Mouse (Mus musculus) lung, adult 2 months (tissue): ENCODE measurements around the gene Tbcb.

Experiments used
- CTCF ChIP-seq: fragments of 200-500 bp; IDR thresholded peaks from 2 replicates; pipeline ENCODE4 v1.5.1; 2011; ENCODE audit warnings: mild to moderate bottlenecking, low read length, control low read depth; ENCODE audit not compliant: insufficient read depth
- POLR2A ChIP-seq: fragments of 200-500 bp; IDR thresholded peaks from 2 replicates; pipeline ENCODE4 v1.6.1; 2011; ENCODE audit warnings: low read depth, mild to moderate bottlenecking, control low read depth, low read length, borderline replicate concordance; ENCODE audit errors: extremely low read depth

DNA sequence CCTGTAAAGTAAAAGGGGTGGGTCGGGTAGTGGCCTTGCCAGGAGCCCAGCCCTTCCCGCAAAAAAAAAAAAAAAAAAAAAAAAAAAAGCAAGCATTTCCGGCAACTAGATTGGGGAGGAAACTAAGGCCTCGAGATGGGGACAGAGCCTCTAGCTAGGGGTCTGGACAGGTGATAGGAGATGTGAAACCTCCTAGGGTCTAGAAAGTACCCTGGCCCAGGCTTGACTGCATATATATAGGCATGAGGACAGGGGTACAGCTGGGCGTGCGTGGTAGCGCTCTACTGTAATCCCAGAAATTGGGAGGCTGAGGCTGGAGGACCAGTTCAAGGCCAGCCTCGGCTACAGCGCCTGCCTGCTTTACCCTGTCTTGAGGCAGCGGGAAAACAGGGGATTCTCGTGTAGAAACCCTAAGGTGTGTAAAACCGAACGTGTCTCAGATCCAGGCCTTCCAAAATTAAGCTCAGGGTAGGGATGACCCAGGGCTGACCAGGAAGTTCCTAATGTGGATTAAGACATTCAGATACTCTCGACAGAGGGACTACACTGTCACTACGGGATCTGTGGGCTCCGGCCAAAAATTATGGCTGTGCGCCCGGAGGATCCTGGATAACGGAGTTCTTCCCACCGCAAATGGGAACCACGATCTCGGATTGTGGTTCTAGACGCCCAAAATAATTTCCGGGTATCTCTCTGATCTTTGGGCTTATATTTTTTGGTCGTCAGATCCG, 37.8 kb downstream of the Tbcb start:
- no peak for TF ChIP-seq CTCF
- no peak for TF ChIP-seq POLR2A
